Mouse (Mus musculus) neutrophil, adult 5-6 weeks (primary cell): ENCODE results near the gene Cap1. TPM values are rescaled to one million over a fixed set of nuclear protein-coding genes. Genes with fewer than 3 reads are reported as not detected.

Experiments
- ATAC-seq: fragments of 151-379, 151-347 bp; 2 replicates; pipeline ENCODE4 v1.8.0; 2017; ENCODE audit warnings: mild to moderate bottlenecking, moderate TSS enrichment; ENCODE audit not compliant: insufficient number of reproducible peaks, poor library complexity, low FRiP score, severe bottlenecking; ENCODE audit errors: extremely low read depth
- total RNA-seq: library from RNA; stranded (forward); fragments of 200-1000 nt; gene quantifications from 2 replicates; pipeline ENCODE4 v1.2.3, GENCODE M21; 2017

Cap1 gene
- total RNA-seq, result 707 and 737 TPM in 2 replicates

- ATAC-seq, result peak; percentile 85
These were observed at the start of gene Cap1 for GRCm38 (mm10) chr4:122885768-122886578. Cap1 (minus strand) TSS chr4:122886056.

GRCm38 (mm10) chr4:122933857-122934256 is 48.0 kb upstream of the Cap1 start:
- ATAC-seq, result peak; percentile 92

GRCm38 (mm10) chr4:122933051-122933591 is 47.3 kb upstream of the Cap1 start:
- ATAC-seq, result no peak

DNA sequence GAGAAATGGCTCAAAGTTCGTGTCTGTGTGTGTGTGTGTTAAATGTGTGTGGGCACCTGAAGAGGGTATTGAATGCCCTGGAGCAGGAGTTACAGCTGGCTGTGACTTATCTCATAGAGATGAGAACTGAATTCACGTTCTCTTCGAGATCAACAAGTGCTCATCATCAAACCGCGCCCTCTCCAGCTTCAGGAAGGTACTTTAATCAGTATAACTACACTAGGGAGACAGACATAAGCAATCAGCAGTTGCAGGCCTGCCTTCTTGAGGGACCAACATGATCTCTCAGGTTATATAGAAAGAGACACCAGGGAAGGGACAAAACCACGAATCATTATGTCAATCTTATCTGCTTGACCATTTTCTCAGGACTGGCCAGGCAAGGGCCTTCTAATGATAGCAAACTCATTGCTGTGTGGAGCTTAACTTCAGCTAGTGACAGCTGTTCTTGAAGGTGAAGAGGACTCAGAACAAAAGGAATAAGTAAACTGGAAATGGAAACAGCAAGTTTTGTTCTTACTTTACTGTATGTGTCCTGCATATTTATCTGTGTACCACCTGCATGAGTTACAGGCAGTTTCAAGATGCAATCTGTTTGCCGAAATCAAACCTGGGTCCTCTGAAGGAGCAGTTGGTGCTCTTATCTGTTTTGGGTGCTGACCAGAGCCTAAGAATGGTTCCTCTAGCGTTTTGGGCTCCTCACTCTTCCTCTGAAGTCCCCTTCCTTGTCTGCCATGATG is 46.6 kb upstream of the Cap1 start:
- ATAC-seq, result no peak

GRCm38 (mm10) chr4:122930939-122931590 is 45.2 kb upstream of the Cap1 start:
- no peak for ATAC-seq

- ATAC-seq, result no peak
These were observed 37.8 kb upstream of the Cap1 start for GRCm38 (mm10) chr4:122923392-122924344.

DNA sequence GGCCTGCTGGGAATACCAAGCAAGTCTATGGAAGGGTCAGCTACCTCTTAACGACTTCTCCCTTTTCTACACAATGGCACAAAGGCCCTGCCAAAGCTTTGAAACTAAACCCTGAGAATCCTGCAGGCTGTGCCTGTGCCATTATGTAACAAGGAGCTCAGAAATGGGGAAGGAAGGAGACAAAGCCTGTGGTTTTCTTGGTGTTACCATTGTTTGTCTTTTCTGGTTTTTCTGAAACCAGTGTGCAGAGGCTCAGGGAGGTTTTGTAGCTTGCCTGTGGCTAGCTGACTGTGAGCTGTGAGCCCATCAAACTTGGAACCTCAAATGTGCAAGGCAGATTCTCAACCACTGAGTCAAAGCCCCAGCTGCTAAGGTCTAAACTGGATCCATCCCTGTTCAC is 37.0 kb upstream of the Cap1 start:
- ATAC-seq, result no peak

DNA sequence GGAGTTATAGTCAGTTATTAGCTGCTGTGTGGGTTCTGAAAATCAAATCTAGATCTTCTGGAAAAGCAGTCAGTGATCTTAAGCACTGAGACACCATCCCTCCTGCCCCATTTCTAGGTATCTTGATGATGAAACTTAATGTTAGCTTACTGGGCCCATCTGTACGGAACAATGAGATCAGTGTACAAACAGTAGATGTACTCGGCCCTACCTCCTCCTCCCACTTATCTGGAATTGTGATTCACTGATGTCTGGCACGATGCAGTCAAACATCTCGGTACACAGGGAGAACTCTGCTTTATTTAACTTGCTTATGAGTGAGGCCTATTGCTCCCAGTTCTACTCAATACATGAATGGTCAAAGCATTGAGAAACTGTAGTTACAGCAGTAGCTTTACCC is 30.1 kb upstream of the Cap1 start:
- no peak for ATAC-seq

- no peak for ATAC-seq
These were observed 28.3 kb upstream of the Cap1 start for GRCm38 (mm10) chr4:122914186-122914585.

GRCm38 (mm10) chr4:122912613-122913012 is 26.8 kb upstream of the Cap1 start:
- ATAC-seq, result peak; percentile 44; the same call in 1 of the 2 replicates

DNA sequence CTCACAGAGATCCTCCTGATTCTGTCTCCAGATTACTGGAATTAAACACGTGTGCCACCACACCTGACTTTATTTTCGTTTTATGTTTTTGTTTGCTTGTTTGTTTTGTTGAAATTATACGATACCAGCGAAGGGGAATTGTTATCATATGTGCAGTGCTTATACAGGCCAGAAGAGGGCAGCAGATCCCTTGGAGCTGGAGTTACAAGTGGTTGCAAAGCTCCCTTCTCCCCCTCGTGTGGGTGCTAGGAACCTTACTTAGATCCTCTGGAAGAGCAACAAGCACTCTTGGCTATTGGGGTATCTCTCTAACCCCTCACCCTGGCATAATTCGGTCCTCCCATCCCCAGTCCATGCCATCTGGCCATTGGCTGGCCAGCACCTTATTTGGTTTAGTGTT is 24.7 kb upstream of the Cap1 start:
- ATAC-seq, result peak; percentile 53

DNA sequence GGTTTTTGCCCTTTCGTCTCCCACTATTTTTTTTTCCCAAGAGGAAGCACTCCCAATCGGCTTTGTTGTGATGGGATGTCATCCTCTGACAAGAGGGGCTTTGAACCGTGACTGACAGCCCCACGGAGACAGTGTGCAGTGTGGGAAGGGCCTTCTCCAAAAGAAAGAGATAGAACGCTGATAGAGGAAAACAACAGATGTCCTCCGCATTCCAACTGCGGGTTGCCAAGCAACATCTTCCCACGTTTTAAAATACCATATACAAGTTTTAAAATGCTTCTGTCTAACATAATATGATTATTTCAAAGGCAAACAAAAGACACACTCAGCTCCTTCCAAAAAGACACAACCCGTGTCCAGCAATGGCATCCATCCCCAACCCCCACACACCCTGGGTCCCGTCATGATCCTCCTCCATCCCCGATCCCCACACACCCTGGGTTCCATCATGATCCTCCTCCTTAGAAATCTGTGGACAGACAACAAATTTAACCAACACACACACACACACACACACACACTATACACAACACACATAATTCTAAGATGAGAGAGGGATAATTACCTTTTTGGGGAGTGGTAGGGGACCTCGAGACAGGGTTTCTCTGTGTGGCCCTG is 23.8 kb upstream of the Cap1 start:
- ATAC-seq, result no peak

DNA sequence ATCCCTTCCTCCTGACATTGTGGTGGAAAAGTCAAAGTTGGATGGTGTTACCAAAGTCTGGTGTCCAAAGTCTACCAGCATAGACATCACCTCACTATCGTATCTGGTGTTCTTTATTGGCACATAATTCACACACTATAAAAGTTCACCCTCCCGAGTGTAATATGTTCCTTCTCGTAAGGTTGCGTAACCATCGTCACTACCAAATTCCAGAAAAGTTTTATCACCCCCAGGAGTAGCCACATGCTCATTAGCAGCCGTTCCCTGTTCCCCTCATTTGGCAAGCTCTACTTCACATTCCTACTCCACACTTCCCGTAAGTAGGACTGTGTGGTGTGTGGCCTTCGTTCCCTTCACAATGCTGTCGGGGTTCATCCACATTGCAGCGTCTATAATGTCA is 19.5 kb upstream of the Cap1 start:
- ATAC-seq, result no peak

- no peak for ATAC-seq
These were observed 17.9 kb upstream of the Cap1 start for GRCm38 (mm10) chr4:122903709-122904108.

- ATAC-seq, result no peak
These were observed 16.3 kb upstream of the Cap1 start for GRCm38 (mm10) chr4:122902156-122902555.

DNA sequence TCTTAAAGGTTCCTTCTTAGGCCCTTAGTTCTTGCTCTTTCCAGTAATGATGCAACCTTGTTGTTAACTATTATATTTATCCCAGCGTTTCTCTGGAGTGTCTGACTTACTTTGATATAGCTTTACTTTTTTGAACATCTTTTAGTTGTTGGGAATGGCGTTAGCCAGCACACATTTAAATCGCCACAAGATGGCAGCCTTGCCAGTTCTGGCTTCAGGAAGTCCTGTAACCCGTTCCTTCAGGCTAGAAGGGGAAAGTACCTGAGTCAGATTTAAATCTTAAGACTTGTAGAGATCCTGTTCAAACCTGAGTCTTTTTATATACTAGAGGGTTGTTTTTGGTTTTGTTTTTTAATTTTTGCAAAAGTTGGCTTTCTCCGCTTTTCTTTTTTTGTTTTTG is 12.5 kb upstream of the Cap1 start:
- peak; percentile 91 for ATAC-seq

DNA sequence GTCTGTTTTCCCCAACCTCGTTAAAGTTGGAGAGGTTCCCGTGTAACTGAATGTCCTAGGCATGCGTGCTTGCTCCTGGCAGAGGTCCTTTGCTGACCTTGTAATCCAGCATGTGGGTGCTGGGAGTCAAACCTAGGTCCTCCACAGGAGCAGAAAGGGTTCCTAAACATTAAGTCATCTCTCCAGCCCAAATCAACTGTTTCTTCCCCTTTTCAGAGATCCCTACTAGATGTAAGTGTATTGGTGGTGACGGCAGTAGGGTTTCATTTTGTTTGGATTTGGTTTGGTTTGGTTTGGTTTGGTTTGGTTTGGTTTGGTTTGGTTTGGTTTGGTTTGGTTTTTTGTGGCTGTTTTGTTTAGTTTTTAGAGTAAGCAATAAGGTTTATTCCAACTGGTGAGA is 11.9 kb upstream of the Cap1 start:
- ATAC-seq, result no peak

GRCm38 (mm10) chr4:122892157-122892556 is 6.3 kb upstream of the Cap1 start:
- peak; percentile 47; the same call in 1 of the 2 replicates for ATAC-seq
